Mouse (Mus musculus) left cerebral cortex, postnatal 10 days (tissue): ENCODE measurements around the gene C2cd4b. TPM values are rescaled to one million over a fixed set of nuclear protein-coding genes. Genes with fewer than 3 reads are reported as not detected.
A peak's percentile ranks its signal among the peaks of the same experiment; 100 is the strongest.

Experiments used
- DNase-seq, 2 experiments: peaks; one replicate each; pipeline ENCODE4 v3.0.0; 2021 to 2022; ENCODE audit warnings: low spot score in 2 of 2, mixed read lengths in 1 of 2; ENCODE audit errors: extremely low spot score in 1 of 2
- intact Hi-C: fragments of 180-260 bp; cut with DNase I; formaldehyde crosslinking; loops from one replicate; pipeline ENCODE4 v1.15.1; 2025
- total RNA-seq, 2 experiments: library from RNA; stranded (reverse); gene quantifications; 2 replicates each; pipeline ENCODE4 v1.2.3; 2021

The C2cd4b gene
- total RNA-seq, result 1 to 10 TPM; 2.3 to 3.0 TPM

GRCm38 (mm10) chr9:67759163-67759955 lies at the start of gene C2cd4b:
Gene C2cd4b (plus strand): TSS chr9:67759437.
- intact Hi-C loops, result loop anchor here (2.0 to 5.0 kb wide), 2 partner anchors 43 to 47 kb away; no protein-coding TSS in a partner anchor
- DNase-seq, result peak; percentile 35 to 41

DNA sequence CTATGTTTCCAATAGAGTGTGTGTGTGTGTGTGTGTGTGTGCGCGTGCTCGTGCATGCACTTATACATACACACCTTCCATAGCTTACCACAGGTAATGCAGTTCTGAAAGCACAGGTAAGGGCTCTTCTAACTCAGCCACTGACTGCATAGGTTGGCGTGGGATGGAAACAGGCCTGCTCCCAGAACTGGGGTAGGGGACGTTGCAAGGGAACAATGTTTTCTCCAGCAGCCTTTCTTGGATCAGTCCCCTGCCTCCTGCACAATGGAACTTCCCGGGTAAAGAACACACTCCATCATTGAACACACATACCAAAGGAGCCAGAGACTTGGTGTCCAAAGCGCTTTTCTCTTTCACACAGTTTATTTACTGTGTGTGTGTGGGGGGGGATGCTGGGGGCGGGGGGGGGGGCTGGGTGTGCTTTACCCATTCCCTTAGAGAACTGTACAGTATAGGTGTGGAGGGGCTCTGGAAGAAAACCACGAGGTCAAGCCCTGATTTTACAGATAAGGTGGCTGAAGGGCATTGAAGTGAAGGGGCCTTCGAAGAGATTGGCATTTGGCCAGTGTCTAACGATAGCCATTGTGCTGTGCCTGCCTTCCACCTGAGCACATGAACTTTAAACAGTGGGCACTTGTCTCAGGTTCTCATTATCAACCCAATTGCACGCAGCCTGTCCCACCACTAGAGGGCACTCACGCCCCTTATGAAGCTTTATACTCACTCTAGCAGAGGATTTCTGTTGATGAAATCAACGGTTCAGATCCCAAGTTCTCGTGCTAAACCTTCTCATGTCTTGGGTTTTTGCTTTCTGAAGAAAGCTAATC lies 48.0 kb upstream of the C2cd4b start:
- peak; percentile 70 to 75 for DNase-seq
- intact Hi-C loops, result loop anchor here (5.0 kb wide), 1 partner anchor 46 kb away; the partner anchor contains the start of gene C2cd4b

DNA sequence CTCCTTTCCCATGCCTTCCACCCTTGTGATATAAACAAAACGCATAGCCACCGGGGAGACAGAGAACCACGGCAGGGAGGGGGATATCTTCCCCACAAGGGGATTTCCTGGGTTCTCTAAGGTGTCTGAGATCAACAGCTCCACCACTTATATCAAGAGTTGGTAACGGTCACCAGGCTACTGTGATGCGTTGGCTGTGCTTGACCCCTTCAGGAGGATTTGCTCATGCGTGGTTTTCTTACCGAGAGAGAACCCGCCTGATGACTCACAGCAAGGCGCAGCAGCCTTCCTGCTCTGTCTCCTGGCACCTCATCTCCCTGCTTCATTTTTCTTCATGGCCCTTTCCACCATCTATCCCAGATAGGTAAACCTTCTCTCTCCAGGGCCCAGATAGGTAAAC lies 47.1 kb upstream of the C2cd4b start:
- intact Hi-C loops, result loop anchor here (5.0 kb wide), 1 partner anchor 45 kb away; the partner anchor contains the start of gene C2cd4b
- DNase-seq, result no peak

DNA sequence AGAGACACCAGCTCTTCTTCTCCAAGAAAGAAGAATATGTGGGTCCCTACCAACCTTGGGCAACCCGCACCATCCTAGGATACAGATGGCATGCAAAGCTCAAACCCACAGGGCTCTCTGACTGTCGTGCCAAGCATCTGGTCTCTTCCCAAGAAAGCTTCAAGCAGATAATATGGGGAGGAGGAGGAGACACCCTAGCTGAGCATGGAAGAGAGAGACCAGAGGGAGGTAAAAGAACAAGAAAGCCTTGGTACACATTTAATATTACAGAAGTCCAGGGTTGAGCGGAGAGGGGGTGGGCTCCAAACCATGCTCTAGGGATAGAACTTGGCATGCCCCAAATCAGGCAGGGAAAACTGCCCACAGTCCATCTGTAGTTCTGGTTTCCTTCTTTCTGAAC lies 42.2 kb upstream of the C2cd4b start:
- intact Hi-C loops, result no loop called here
- DNase-seq, result no peak

DNA sequence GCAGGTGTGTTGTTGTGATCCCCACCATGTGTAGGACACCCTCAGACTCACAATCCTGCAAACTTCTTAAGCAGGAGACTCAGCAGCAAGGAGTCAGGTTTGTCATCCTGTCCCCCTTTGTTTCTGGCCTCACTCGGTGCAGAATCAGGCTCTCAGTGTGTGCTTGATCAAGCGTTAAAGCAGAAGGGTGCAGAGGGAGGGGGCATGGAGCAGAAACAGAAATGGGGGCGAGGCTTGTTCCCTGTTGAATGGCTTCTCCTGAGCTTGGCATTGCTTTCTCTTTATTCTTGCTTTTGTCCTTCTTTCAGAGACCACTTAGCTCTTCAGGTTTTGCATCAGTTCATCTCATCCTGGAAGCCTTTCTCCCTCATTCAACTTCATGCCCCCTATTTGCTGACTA lies 40.6 kb upstream of the C2cd4b start:
- DNase-seq, result no peak
- intact Hi-C loops, result no loop called here

DNA sequence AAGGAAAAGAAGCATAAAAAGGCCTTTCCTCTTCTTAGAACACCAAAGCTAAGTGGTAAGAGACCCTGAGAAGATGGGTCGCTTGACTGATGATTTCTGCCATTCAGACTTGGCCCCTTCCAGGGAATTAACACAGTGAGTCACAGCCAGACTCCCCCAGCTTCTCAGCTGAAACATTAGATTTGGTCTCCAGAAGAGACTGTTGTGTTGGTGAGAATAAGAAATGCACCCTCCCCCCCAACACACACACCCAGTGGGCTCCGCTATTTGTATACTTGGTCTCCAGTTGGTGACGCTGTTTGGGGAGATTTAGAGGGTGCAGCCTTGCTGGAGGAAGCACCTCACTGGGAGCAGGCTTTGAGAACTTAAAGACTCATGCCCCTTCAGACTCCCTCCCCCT lies 39.1 kb upstream of the C2cd4b start:
- intact Hi-C loops, result no loop called here
- DNase-seq, result no peak

DNA sequence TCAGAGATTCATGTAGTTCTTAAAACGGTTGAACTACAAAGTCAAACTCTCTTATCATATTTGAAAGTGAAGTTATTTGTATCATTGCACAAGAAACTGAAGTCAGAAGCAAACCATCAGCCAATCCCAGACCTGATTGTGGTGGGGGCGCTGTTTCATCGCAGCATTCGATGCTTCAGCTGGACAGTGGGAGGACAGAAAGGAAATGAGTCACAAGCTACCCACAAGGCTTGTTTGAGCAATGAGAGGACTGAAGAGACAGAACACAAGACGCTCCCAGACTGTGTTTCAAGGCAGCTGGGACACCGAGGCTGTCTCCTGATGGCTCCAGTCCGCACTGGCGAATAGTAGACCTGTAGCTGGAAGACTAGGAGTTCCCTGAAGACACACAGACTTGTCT lies 36.9 kb upstream of the C2cd4b start:
- no peak for DNase-seq
- intact Hi-C loops, result no loop called here

GRCm38 (mm10) chr9:67725196-67725595 lies 34.0 kb upstream of the C2cd4b start:
- no peak for DNase-seq
- intact Hi-C loops, result no loop called here

DNA sequence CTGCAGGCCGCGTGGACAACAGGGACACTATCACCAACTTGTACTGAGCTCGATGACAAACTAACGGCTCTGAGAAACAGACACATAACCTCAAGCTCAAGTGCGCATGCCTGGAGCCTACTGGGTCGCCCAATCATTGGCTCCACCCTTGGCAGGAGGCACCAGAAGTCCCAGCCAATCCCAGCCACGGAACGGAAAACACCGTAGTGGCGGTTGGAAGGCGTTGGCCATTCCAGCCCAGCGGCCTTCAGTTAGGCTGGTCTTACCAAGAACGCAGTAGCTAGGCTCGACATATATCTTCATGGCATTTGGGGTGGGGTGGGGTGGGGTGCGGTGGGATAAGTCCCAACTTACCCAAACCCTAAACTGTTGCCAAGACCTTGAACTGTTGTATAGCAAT lies 25.5 kb upstream of the C2cd4b start:
- intact Hi-C loops, result no loop called here
- DNase-seq, result no peak

- peak in 1 of 2 experiments; percentile 45 for DNase-seq
- intact Hi-C loops, result no loop called here
Observed at GRCm38 (mm10) chr9:67735426-67735825, 23.8 kb upstream of the C2cd4b start.

GRCm38 (mm10) chr9:67741256-67741655 lies 18.0 kb upstream of the C2cd4b start:
- DNase-seq, result no peak
- intact Hi-C loops, result no loop called here

GRCm38 (mm10) chr9:67753411-67754182 lies 5.6 kb upstream of the C2cd4b start:
- intact Hi-C loops, result no loop called here
- DNase-seq, result no peak

GRCm38 (mm10) chr9:67754713-67755112 lies 4.5 kb upstream of the C2cd4b start:
- no peak for DNase-seq
- intact Hi-C loops, result loop anchor here (5.0 kb wide), 1 partner anchor 42 kb away; no protein-coding TSS in a partner anchor

DNA sequence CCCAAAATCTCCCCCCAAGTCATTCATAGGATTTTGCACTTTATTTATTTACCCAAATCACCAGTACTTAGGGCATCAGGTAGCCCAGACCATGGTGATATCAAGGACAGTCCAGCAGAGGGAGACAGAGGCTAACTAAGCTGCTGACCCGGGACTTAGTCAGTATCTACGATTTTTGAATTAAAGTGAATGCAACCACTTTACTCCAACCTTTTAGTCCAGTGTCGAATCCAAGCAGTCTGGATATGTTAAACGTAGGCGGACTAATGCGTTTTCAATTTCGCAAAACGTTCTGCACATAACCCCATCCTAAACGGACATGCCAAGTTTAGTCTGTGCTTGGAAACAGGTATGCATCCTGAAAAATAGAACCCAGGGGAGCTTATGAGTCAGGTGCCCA lies 551 bp upstream of the C2cd4b start:
- intact Hi-C loops, result loop anchor here (2.0 to 5.0 kb wide), 2 partner anchors 44 to 46 kb away; no protein-coding TSS in a partner anchor
- DNase-seq, result peak; percentile 56 to 58

DNA sequence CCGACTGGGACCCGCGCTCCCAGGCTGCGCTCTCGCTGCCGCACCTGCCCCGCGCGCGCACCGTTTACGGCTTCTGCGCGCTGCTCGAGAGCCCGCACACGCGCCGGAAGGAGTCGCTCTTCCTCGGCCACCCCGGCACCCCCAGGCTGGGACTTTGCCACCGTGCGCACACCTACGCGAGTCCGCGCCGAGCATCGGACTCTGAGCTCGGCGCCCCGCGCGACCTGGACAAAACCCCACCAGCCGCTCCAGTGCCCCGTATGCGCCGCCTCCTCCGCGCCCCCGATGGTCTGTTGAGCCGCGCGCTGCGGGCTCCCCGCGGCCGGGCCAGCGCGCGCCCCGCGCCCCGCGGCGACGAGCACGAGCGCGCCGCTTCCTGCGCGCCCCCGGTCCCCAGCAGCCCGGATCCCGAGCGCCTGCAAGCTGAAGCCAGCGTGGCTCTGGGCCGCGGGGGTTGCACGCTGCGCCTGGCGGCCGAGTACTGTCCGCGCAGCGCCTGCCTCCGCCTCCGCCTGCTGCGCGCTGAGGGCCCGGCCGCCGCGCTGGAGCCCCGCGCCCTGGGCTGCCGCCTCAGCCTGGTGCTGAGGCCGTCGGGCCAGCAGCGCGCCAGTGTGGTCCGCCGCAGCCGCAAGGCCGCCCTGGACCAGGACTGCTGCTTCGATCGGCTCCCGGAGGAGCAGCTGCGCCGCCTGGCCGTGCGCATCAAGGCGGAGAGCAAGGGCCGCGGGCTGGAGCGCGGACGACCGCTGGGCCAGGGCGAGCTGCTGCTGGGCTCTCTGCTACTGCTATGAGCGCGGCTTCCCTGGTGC lies 923 bp downstream of the C2cd4b start:
- intact Hi-C loops, result loop anchor here (2.0 to 5.0 kb wide), 2 partner anchors 43 to 48 kb away; no protein-coding TSS in a partner anchor
- DNase-seq, result peak; percentile 25 to 79

DNA sequence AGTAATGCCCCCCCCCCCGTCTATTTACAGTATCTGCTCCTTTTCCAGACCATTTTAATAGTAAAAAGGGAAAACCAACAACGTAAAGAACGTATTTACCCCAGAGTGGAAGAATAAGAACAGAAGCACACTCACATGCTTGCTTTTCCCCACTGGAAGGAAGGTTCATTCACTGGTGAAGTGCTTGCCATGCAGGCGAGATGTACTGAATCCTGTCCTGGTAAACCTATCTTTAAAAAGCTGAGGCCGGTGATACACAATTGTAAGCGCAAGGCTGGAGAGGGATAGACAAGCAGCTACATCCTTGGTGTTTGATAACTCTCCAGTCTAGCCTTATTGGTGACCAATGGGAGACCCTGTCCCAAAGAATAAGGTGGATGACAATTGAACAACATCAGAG lies 1.8 kb downstream of the C2cd4b start:
- intact Hi-C loops, result no loop called here
- DNase-seq, result no peak

DNA sequence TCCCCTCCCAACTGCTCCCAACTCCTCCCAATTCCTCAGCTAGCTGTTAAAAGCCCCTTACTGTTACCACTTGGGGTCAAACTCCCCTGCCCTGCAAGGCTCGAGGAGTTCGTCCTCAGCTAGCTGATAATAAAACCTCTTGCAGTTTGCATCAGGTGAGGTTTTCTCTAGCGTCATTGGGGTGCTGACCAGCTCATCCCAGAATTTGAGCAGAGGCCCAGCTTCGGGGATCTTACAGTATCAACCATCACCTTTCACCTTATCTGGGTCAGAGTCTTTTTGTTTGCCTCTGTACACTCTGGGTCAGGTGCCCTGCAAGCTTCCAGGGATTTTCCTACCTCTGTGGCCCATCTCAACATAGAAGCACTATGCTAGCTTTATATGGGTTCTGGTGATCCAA lies 4.1 kb downstream of the C2cd4b start:
- intact Hi-C loops, result no loop called here
- DNase-seq, result no peak

DNA sequence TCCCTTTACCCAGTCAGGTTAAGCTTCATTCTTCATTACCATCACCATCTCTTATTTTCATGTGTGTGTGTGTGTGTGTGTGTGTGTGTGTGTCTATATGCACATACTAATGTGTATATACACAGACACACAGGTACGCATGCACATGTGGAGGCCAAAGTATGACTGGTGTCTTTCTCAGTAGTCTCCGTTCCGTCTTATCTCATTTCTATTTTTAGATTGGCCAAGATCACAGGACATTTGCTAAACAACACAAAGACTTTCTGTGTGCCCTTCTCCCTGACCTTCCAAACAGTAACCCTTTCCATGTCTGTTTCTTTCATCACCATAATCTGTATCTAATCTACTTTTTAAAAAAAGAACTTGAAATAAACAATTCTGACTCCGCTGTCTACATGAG lies 7.2 kb downstream of the C2cd4b start:
- intact Hi-C loops, result no loop called here
- no peak for DNase-seq
